Mouse (Mus musculus) hindbrain, embryonic 16.5 days (tissue): ENCODE measurements around the gene Lrrc8c. TPM values are rescaled to one million over a fixed set of nuclear protein-coding genes. Genes with fewer than 3 reads are reported as not detected.

Experiments
- ATAC-seq: fragments of 200-750 bp; cut with Nextera tagmentation; 2 replicates; pipeline ENCODE4 v1.8.0; 2017; ENCODE audit warnings: moderate TSS enrichment, moderate library complexity
- H3K27ac ChIP-seq: fragments of 300-500 bp; sonication (generic); 2 replicates; pipeline ENCODE4 v1.5.1; 2014; ENCODE audit warnings: low read depth, mild to moderate bottlenecking, control low read depth, low read length, moderate library complexity
- H3K27me3 ChIP-seq: fragments of 300-500 bp; sonication (generic); replicated peaks from 2 replicates; pipeline ENCODE4 v1.6.1; 2014; ENCODE audit warnings: low read length; ENCODE audit not compliant: control insufficient read depth, insufficient read depth
- H3K36me3 ChIP-seq: fragments of 300-500 bp; sonication (generic); 2 replicates; pipeline ENCODE4 v1.6.1; 2014; ENCODE audit warnings: mild to moderate bottlenecking, low read length, moderate library complexity, mixed read lengths; ENCODE audit not compliant: control insufficient read depth, insufficient read depth
- H3K4me1 ChIP-seq: fragments of 300-500 bp; sonication (generic); 2 replicates; pipeline ENCODE4 v1.6.1; 2014; ENCODE audit warnings: low read depth, low read length; ENCODE audit not compliant: control insufficient read depth, insufficient read depth
- H3K4me2 ChIP-seq: fragments of 300-500 bp; sonication (generic); 2 replicates; pipeline ENCODE4 v1.6.1; 2014; ENCODE audit warnings: mild to moderate bottlenecking, low read length, control low read depth, moderate library complexity
- H3K4me3 ChIP-seq: fragments of 300-500 bp; sonication (generic); 2 replicates; pipeline ENCODE4 v1.5.1; 2014; ENCODE audit warnings: mild to moderate bottlenecking, low read length, control low read depth, moderate library complexity
- H3K9ac ChIP-seq: fragments of 300-500 bp; sonication (generic); 2 replicates; pipeline ENCODE4 v1.6.1; 2014; ENCODE audit warnings: low read depth, mild to moderate bottlenecking, control low read depth, low read length, moderate library complexity
- H3K9me3 ChIP-seq: fragments of 300-500 bp; sonication (generic); 2 replicates; pipeline ENCODE4 v1.6.1; 2014; ENCODE audit warnings: mild to moderate bottlenecking, low read length, moderate library complexity; ENCODE audit not compliant: control insufficient read depth
- WGBS: fragments of 180-500 bp; shearing (Covaris S2); extraction: QIAGEN DNeasy Blood & Tissue Kit; methylation state at CpG from one replicate; pipeline ENCODE4 v1.1.7; 2014; 5-methylcytosine and 5-hydroxymethylcytosine counted together
- polyA plus RNA-seq: library from polyadenylated mRNA; unstranded; fragments of >200 nt; fragmentation: Nextera tagmentation; extraction: Ambion mirVana; gene quantifications from 2 replicates; pipeline ENCODE4 v1.2.1, GENCODE M21; 2015

Lrrc8c gene
- polyA plus RNA-seq, 1 experiment from 2014 or later, result 15.1 TPM

DNA sequence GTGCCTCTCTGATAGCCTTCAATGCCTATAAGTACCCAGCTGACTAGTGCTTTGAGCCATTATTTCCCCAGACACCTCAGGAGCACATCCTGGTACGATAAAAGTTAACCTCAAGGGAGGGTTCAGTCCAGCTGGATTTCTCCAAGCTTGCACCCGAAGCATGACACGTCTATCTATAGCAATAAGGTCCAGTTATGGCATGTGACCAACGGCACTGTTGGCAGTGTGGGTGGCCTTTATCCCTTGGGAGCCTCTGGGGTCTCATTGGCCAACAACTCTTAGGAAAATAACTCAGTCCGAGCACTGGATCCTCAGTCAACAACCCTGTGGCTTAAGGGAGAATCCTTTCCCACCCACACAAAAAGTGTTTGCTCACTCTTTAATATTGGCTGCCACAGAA, 55.6 kb downstream of the Lrrc8c start:
- Histone ChIP-seq H3K4me1 (no peaks in the 10 kb centered on the region), H3K4me2 (no peak overlapping the region), H3K9ac (no peak overlapping the region), H3K36me3 (no peaks in the 10 kb centered on the region), H3K4me3 (no peak overlapping the region), H3K27me3 (no peaks in the 10 kb centered on the region), H3K27ac (no peak overlapping the region), H3K9me3 (no peaks in the 10 kb centered on the region)
- WGBS, result 87% methylated on average over 5 of the region's 5 CpGs
- ATAC-seq, result no peak

DNA sequence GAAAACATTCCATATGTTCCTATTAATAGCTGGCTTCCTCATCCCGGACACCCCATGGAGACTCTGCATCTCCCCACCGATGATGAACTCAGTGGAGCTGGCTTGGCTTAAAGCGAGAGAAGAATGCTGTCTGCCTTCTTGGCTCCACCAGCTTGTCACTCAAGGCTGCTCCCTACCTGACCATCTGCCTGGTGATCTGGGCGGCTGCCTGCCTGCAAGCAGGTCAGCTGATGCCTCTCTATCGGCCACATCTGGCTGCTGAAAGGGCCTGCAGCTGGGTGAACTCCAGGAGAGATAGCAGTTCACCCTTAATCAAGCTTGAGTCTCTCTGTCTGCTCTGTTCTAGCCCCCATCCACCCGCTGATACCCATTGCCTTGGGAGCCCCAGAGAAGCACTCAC, 56.7 kb downstream of the Lrrc8c start:
- Histone ChIP-seq H3K9ac (no peak overlapping the region), H3K27me3 (no peaks in the 10 kb centered on the region), H3K9me3 (no peaks in the 10 kb centered on the region), H3K4me1 (no peaks in the 10 kb centered on the region), H3K36me3 (no peaks in the 10 kb centered on the region), H3K27ac (no peak overlapping the region), H3K4me2 (no peak overlapping the region), H3K4me3 (no peak overlapping the region)
- WGBS, result 59% methylated on average over 6 of the region's 6 CpGs
- 0 out of 2 replicates have a peak, but pooled peaks have one; percentile 27 for ATAC-seq

DNA sequence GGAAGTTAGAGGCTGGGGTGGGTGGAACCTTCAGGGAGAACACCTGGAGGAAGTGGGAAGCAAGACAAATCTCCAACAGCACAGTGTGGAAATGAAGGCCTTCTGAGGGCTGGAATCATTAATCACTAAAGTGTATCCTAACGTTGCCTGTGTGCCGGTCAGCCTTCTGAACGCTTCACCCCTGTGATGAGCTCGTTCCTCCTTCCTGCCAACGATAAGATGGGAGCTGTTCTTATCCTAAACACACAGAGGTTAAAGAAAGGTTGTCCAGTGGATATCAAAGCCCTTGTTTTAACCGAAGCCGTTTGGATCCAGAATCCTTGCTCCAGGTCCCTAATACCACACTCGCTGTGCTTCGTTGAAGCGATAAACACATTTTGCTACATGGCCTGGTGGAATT, 61.7 kb downstream of the Lrrc8c start:
- H3K4me1 ChIP-seq, result no peaks in the 10 kb centered on the region
- H3K27ac ChIP-seq, result no peak overlapping the region
- 87% methylated on average over 10 of the region's 10 CpGs for WGBS
- no peak overlapping the region for H3K4me2 ChIP-seq
- H3K36me3 ChIP-seq, result no peaks in the 10 kb centered on the region
- H3K9me3 ChIP-seq, result no peaks in the 10 kb centered on the region
- no peak overlapping the region for H3K9ac ChIP-seq
- no peak overlapping the region for H3K4me3 ChIP-seq
- no peaks in the 10 kb centered on the region for H3K27me3 ChIP-seq
- ATAC-seq, result no peak

GRCm38 (mm10) chr5:105585929-105586328, 66.7 kb downstream of the Lrrc8c start:
- WGBS, result 33% methylated on average over 4 of the region's 4 CpGs
- no peaks in the 10 kb centered on the region for H3K9me3 ChIP-seq
- H3K27ac ChIP-seq, result peak overlapping the region; percentile 57
- no peaks in the 10 kb centered on the region for H3K27me3 ChIP-seq
- peaks cover 4% of the 10 kb centered on the region; the same call in 1 of the 2 replicates for H3K4me1 ChIP-seq
- no peaks in the 10 kb centered on the region for H3K36me3 ChIP-seq
- ATAC-seq, result 0 out of 2 replicates have a peak, but pooled peaks have one; percentile 48
- no peak overlapping the region for H3K9ac ChIP-seq
- H3K4me2 ChIP-seq, result no peak overlapping the region
- H3K4me3 ChIP-seq, result no peak overlapping the region

DNA sequence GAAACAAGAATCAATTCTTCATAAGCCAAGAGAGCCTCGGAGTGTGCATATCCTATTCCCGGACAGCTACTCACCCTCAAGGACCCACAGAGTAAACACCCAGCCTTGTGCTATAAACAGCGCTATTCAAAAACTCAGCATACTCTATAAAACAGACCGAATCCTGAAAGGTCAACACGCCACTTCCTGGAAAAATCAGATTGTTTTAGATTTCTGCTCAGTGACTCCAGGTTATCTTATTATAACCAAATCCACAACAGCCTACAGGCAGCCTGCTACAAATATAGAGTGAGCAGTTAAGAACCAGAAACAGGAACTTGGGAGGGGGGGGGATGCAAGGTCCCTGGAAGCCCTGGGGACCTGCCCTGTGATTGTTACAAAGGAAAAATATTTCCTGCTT, 67.5 kb downstream of the Lrrc8c start:
- no peak overlapping the region for H3K9ac ChIP-seq
- H3K4me1 ChIP-seq, result peaks cover 4% of the 10 kb centered on the region; the same call in 1 of the 2 replicates
- no peaks in the 10 kb centered on the region for H3K36me3 ChIP-seq
- ATAC-seq, result no peak
- no peak overlapping the region for H3K27ac ChIP-seq
- WGBS, result 66% methylated on average over 5 of the region's 5 CpGs
- H3K9me3 ChIP-seq, result no peaks in the 10 kb centered on the region
- H3K27me3 ChIP-seq, result no peaks in the 10 kb centered on the region
- H3K4me2 ChIP-seq, result no peak overlapping the region
- no peak overlapping the region for H3K4me3 ChIP-seq

- no peak overlapping the region for H3K27ac ChIP-seq
- H3K9me3 ChIP-seq, result no peaks in the 10 kb centered on the region
- peaks cover 4% of the 10 kb centered on the region; the same call in 1 of the 2 replicates for H3K4me1 ChIP-seq
- H3K9ac ChIP-seq, result no peak overlapping the region
- H3K36me3 ChIP-seq, result no peaks in the 10 kb centered on the region
- WGBS, result 71% methylated on average over 6 of the region's 6 CpGs
- no peak overlapping the region for H3K4me2 ChIP-seq
- H3K4me3 ChIP-seq, result no peak overlapping the region
- H3K27me3 ChIP-seq, result no peaks in the 10 kb centered on the region
- 0 out of 2 replicates have a peak, but pooled peaks have one; percentile 40 for ATAC-seq
These were observed 68.3 kb downstream of the Lrrc8c start for GRCm38 (mm10) chr5:105587471-105587870.

- Histone ChIP-seq H3K4me2 (no peak overlapping the region), H3K27me3 (no peaks in the 10 kb centered on the region), H3K9ac (no peak overlapping the region), H3K4me3 (no peak overlapping the region), H3K9me3 (no peaks in the 10 kb centered on the region), H3K27ac (no peak overlapping the region), H3K36me3 (no peaks in the 10 kb centered on the region), H3K4me1 (peaks cover 4% of the 10 kb centered on the region; the same call in 1 of the 2 replicates)
- no peak for ATAC-seq
- WGBS, result 88% methylated on average over 4 of the region's 4 CpGs
These were observed 69.5 kb downstream of the Lrrc8c start for GRCm38 (mm10) chr5:105588683-105589082.

- no peaks in the 10 kb centered on the region for H3K27me3 ChIP-seq
These were observed 69.9 kb downstream of the Lrrc8c start for GRCm38 (mm10) chr5:105589119-105589518.

GRCm38 (mm10) chr5:105592396-105592795, 73.2 kb downstream of the Lrrc8c start:
- Histone ChIP-seq H3K4me1 (peaks cover 3% of the 10 kb centered on the region; the same call in 1 of the 2 replicates), H3K27ac (no peak overlapping the region), H3K9ac (no peak overlapping the region), H3K4me2 (no peak overlapping the region), H3K27me3 (no peaks in the 10 kb centered on the region), H3K36me3 (no peaks in the 10 kb centered on the region), H3K4me3 (no peak overlapping the region), H3K9me3 (no peaks in the 10 kb centered on the region)
- no peak for ATAC-seq
- 81% methylated on average over 4 of the region's 4 CpGs for WGBS

More at GRCm38 (mm10) chr5:105589119-105589518, 69.9 kb downstream of the Lrrc8c start:
- H3K27ac ChIP-seq, result no peak overlapping the region
- 94% methylated on average over 3 of the region's 3 CpGs for WGBS
- no peaks in the 10 kb centered on the region for H3K9me3 ChIP-seq
- no peak overlapping the region for H3K4me3 ChIP-seq
- H3K4me2 ChIP-seq, result no peak overlapping the region
- ATAC-seq, result no peak
- no peaks in the 10 kb centered on the region for H3K36me3 ChIP-seq
- peaks cover 4% of the 10 kb centered on the region; the same call in 1 of the 2 replicates for H3K4me1 ChIP-seq
- H3K9ac ChIP-seq, result no peak overlapping the region

DNA sequence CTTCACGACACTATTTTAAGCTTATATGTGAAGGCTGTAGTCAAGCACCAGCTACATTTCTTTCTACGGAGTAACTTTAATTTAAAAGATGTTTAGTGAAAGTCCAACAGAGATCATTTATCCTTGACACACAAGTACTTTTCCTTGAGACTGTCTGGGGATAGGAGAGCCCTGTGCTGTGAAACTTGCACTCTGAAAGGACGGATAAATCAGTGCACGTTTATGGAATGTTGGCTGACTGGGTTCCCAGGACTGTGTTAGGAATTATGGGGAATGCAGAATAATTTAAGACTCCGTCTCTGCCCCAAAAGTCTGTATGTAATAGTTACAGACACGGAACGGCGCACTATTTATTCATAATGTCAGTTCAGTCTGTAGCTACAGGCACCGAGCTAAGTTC, 74.4 kb downstream of the Lrrc8c start:
- 96% methylated on average over 9 of the region's 9 CpGs for WGBS
- Histone ChIP-seq H3K27ac (no peak overlapping the region), H3K9ac (no peak overlapping the region), H3K4me2 (no peak overlapping the region), H3K4me3 (no peak overlapping the region), H3K27me3 (no peaks in the 10 kb centered on the region), H3K9me3 (no peaks in the 10 kb centered on the region), H3K36me3 (no peaks in the 10 kb centered on the region), H3K4me1 (no peaks in the 10 kb centered on the region)
- no peak for ATAC-seq
